Comparison of ENCODE assay signal across 7 mouse cellular contexts in the genomic region with DNA sequence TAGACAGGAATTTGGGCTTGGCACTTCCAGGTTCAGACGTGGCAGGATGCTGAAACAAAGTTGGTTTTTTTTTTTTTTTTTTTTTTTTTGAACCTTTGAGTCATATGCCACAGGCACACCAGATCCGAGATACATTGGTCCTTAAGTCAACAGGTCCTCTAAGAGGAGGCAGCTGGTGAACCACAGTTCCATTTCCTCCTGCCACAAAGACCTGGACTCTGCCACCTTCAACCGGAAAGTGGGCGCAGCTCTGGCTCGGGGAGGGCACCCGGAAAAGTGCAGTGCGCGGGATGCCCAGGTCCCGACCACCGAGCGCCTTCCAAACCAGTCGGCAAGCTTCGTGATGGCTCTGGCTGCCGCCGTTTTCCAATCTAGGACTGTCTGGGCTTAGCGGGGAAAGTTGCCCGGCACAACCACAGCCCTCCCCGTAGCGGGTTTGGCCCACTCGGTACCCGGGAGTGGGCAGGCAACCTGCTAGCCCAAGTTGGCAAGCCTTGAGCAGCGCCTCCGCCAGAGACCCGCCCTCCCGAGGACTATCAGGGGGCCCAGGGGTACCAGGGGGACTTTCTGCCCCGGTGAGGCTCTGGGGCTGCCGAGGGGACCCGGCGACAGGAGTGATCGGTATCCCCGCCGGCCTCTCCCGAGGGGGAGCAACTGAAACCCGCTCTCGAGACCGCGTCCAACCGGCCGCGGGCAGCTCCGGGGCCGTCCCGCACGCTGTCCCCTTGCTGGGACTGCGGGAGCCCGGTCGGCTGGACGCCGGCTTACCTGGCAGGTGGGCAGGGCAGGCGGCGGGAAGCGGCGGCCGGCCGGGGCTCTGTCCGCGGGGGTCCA. TPM values are rescaled to one million over a fixed set of nuclear protein-coding genes. Genes with fewer than 3 reads are reported as not detected.
A peak's percentile ranks its signal among the peaks of the same experiment; 100 is the strongest.
DNase-seq lines count a peak whose midpoint lies in the region; ATAC-seq and TF ChIP-seq lines count a peak whose summit lies in the region.

No protein-coding gene starts in this region.

- ATAC-seq in forebrain, embryonic 16.5 days: peak; percentile 79
- peak; percentile 69 for ATAC-seq in intestine, postnatal 0 days
- ATAC-seq in lung, embryonic 16.5 days (ENCODE audit: low read depth): peak; percentile 67

- H3K4me3 ChIP-seq in brown adipose tissue, adult 24 weeks (ENCODE audit: insufficient read depth, low read depth, low read length): peak overlapping the region; percentile 49
- H3K4me3 ChIP-seq in forebrain, embryonic 16.5 days (replicated peaks; ENCODE audit: low read length): peak overlapping the region; percentile 71
- peak overlapping the region; percentile 76 for H3K4me3 ChIP-seq in intestine, postnatal 0 days (ENCODE audit: low read depth, low read length)
- H3K4me3 ChIP-seq in lung, embryonic 16.5 days (ENCODE audit: low read length): peak overlapping the region; percentile 75

- no peak overlapping the region for H3K27ac ChIP-seq in brown adipose tissue, adult 24 weeks (replicated peaks; ENCODE audit: low read depth, low read length)
- no peak overlapping the region for H3K27ac ChIP-seq in forebrain, embryonic 16.5 days (ENCODE audit: low read length)
- H3K27ac ChIP-seq in intestine, postnatal 0 days (ENCODE audit: low read depth, low read length): peak overlapping the region; percentile 79
- peak overlapping the region; percentile 74 for H3K27ac ChIP-seq in lung, embryonic 16.5 days (ENCODE audit: low read length)

- TF ChIP-seq CTCF in intestine, postnatal 0 days (IDR thresholded peaks at IDR 0.05; ENCODE audit: low read depth): no peak

- peak overlapping the region; percentile 100 for H3K4me2 ChIP-seq in forebrain, embryonic 16.5 days (ENCODE audit: low read length)
- H3K4me2 ChIP-seq in intestine, postnatal 0 days (replicated peaks; ENCODE audit: low read depth): peak overlapping the region; percentile 99
- peak overlapping the region; percentile 100 for H3K4me2 ChIP-seq in lung, embryonic 16.5 days (ENCODE audit: low read depth, low read length)

- peaks cover 11% of the 10 kb centered on the region; the same call in 1 of the 2 replicates for H3K27me3 ChIP-seq in forebrain, embryonic 16.5 days (replicated peaks; ENCODE audit: control insufficient read depth, insufficient read depth, low read length)
- no peaks in the 10 kb centered on the region; the same call in 1 of the 2 replicates for H3K27me3 ChIP-seq in intestine, postnatal 0 days (replicated peaks; ENCODE audit: control insufficient read depth, insufficient read depth, low read length)
- H3K27me3 ChIP-seq in lung, embryonic 16.5 days (ENCODE audit: control insufficient read depth, insufficient read depth, low read depth, low read length): peaks cover 13% of the 10 kb centered on the region

- no peaks in the 10 kb centered on the region; the same call in 1 of the 2 replicates for H3K4me1 ChIP-seq in brown adipose tissue, adult 24 weeks (ENCODE audit: control insufficient read depth, insufficient read depth, insufficient read length, low read length)
- peaks cover 6% of the 10 kb centered on the region for H3K4me1 ChIP-seq in forebrain, embryonic 16.5 days (replicated peaks; ENCODE audit: control insufficient read depth, insufficient read depth, low read length)
- H3K4me1 ChIP-seq in intestine, postnatal 0 days (replicated peaks; ENCODE audit: control insufficient read depth, insufficient read depth, low read length): no peaks in the 10 kb centered on the region
- peaks cover 5% of the 10 kb centered on the region; the same call in 1 of the 2 replicates for H3K4me1 ChIP-seq in lung, embryonic 16.5 days (replicated peaks; ENCODE audit: control insufficient read depth, insufficient read depth, low read length)

- peak; percentile 26 to 32 for DNase-seq in right cerebral cortex, postnatal 10 days (ENCODE audit: low spot score in 2 of 2)
- no peak for DNase-seq in right cerebral cortex, adult 18-20 months
- DNase-seq in ovary, postnatal 36 days (ENCODE audit: low spot score): peak; percentile 18

- peak overlapping the region; percentile 64 for H3K9ac ChIP-seq in forebrain, embryonic 16.5 days (replicated peaks; ENCODE audit: low read depth, low read length)
- H3K9ac ChIP-seq in intestine, postnatal 0 days (ENCODE audit: low read depth, low read length): peak overlapping the region; percentile 75
- H3K9ac ChIP-seq in lung, embryonic 16.5 days (ENCODE audit: low read length): peak overlapping the region; percentile 77

- no peaks in the 10 kb centered on the region for H3K36me3 ChIP-seq in forebrain, embryonic 16.5 days (ENCODE audit: control insufficient read depth, insufficient read depth)
- H3K36me3 ChIP-seq in intestine, postnatal 0 days (ENCODE audit: control insufficient read depth, insufficient read depth): no peaks in the 10 kb centered on the region
- H3K36me3 ChIP-seq in lung, embryonic 16.5 days (ENCODE audit: control insufficient read depth, insufficient read depth, low read length): no peaks in the 10 kb centered on the region

- under 1% methylated on average over 56 of the region's 57 CpGs for WGBS in forebrain, embryonic 16.5 days
- under 1% methylated on average over 43 of the region's 57 CpGs for WGBS in intestine, postnatal 0 days
- WGBS in lung, embryonic 16.5 days: under 1% methylated on average over 43 of the region's 57 CpGs

- no peaks in the 10 kb centered on the region for H3K9me3 ChIP-seq in forebrain, embryonic 16.5 days (ENCODE audit: control insufficient read depth, low read length)
- no peaks in the 10 kb centered on the region for H3K9me3 ChIP-seq in intestine, postnatal 0 days (ENCODE audit: control insufficient read depth)
- no peaks in the 10 kb centered on the region for H3K9me3 ChIP-seq in lung, embryonic 16.5 days (ENCODE audit: control insufficient read depth, low read length)

RNA-seq across cellular contexts. Expression of gene Galnt3, which starts 0.8 kb away (rescaled TPM):
- polyA plus RNA-seq in brown adipose tissue, adult 24 weeks (2012; ENCODE audit: insufficient read depth, insufficient read length, missing spikeins): not detected in 2 replicates
- polyA plus RNA-seq in forebrain, embryonic 16.5 days (2015; fragmentation: Nextera tagmentation; extraction: Ambion mirVana): 0.24 and 0.60 TPM in 2 replicates
- 19.9 and 20.7 TPM in 2 replicates for polyA plus RNA-seq in intestine, postnatal 0 days (2015; fragmentation: Nextera tagmentation; extraction: Ambion mirVana)
- polyA plus RNA-seq in lung, embryonic 16.5 days (2015; fragmentation: Nextera tagmentation; extraction: Ambion mirVana): 14.3 and 15.7 TPM in 2 replicates

Comparison
In these comparisons a context has a peak if more than half of its experiments do, and no peak if none do; other contexts are left out.
1. H3K27ac ChIP-seq: peak in intestine, postnatal 0 days (single experiment) and lung, embryonic 16.5 days (single experiment); none in brown adipose tissue, adult 24 weeks (single experiment) and forebrain, embryonic 16.5 days (single experiment).
2. Peak in every context shown above with its lines, with median percentiles within 50 percentile points of each other: H3K4me3 ChIP-seq, ATAC-seq, H3K4me2 ChIP-seq and H3K9ac ChIP-seq.